Mouse (Mus musculus) megakaryocyte, embryonic 14.5 days (primary cell): ENCODE measurements at regions not wholly inside any gene's neighbourhood (a gene's known extent, or its start where the extent isn't known, plus 50 kb on each side); places are given as distances from the start of the nearest gene placed in this dataset.

Experiments used
- FLI1 ChIP-seq: IDR thresholded peaks from 2 replicates; pipeline ENCODE4 v1.6.1; 2012; ENCODE audit warnings: low read length, inconsistent platforms, mixed read lengths
- GATA1 ChIP-seq: IDR thresholded peaks from 3 replicates; pipeline ENCODE4 v1.6.1; 2012; ENCODE audit warnings: mixed read lengths, low read length, inconsistent platforms, borderline replicate concordance

DNA sequence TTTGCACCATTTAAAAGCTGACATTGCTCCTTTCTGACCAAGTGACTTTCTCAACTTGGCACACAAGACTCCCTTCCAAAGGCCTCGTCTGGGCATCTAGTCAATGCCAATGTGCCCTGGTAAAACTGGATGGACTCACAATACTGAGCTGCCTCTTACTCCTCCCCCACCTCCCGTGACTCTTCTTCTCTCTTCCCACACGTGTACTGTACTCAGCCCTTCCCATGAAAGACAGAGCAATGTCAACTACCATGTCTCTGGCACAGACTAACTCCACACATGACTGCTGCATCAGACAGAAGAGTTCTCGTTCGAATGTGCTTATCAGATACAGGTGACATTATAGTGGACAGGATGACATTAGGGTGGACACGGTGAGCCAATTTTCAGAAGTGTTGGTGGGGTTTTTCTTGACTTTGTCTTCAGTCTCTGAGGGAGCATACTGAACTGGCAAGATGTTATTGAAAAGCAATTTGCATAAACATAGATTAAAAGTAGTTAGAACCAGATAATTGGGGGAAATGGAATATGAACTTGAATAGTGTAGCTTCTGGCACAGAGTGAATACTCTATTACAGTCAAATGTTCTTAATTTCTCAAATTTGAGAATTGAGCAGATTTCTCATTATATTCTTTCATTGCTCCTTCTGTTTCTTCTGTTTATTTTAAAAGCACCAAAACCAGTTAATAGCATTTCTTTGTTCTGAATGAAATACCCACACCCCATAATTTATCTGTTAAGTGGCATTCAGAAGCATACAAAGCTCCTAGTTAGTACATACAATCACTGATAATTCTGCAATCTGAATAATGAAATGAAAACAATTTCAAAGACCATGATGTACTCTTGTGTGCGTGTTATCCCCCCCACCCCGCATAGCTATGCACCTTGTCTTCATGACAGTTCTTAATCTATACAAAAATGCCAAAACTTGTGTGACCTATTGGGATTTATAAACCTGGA is 71.4 kb downstream of the Tmem215 start:
- TF ChIP-seq GATA1: no peak
- TF ChIP-seq FLI1: no peak
